Mouse (Mus musculus): Measurements from ENCODE around the gene Ddah2. TPM values are rescaled to one million over a fixed set of nuclear protein-coding genes. Genes with fewer than 3 reads are reported as not detected.

Ddah2 gene
- polyA plus RNA-seq, 1 experiment from 2014 or later: 484 TPM

- WGBS: 69% methylated on average over 6 of the region's 6 CpGs
- Histone ChIP-seq H3K27ac (ENCODE audit: low read length) (no peak overlapping the region), H3K36me3 (ENCODE audit: control insufficient read depth, insufficient read depth) (no peaks in the 10 kb centered on the region), H3K4me3 (replicated peaks; ENCODE audit: low read length) (no peak overlapping the region), H3K27me3 (replicated peaks; ENCODE audit: control insufficient read depth, insufficient read depth, low read length) (no peaks in the 10 kb centered on the region), H3K4me1 (replicated peaks; ENCODE audit: control insufficient read depth, insufficient read depth, low read length) (0 out of 2 replicates have a peak, but pooled peaks cover under 1% of the 10 kb centered on the region), H3K9ac (replicated peaks; ENCODE audit: low read depth, low read length) (no peak overlapping the region), H3K9me3 (ENCODE audit: control insufficient read depth, low read length) (no peaks in the 10 kb centered on the region), H3K4me2 (ENCODE audit: low read length) (no peak overlapping the region)
- no peak for ATAC-seq
Measured at GRCm38 (mm10) chr17:35034896-35035295, 23.9 kb upstream of the Ddah2 start.

GRCm38 (mm10) chr17:35039121-35039873, 19.5 kb upstream of the Ddah2 start:
- H3K4me3 ChIP-seq (replicated peaks; ENCODE audit: low read length): no peak overlapping the region
- H3K9me3 ChIP-seq (ENCODE audit: control insufficient read depth, low read length): no peaks in the 10 kb centered on the region
- H3K27ac ChIP-seq (ENCODE audit: low read length): no peak overlapping the region
- no peak for ATAC-seq
- H3K9ac ChIP-seq (replicated peaks; ENCODE audit: low read depth, low read length): no peak overlapping the region
- H3K4me2 ChIP-seq (ENCODE audit: low read length): no peak overlapping the region
- H3K27me3 ChIP-seq (replicated peaks; ENCODE audit: control insufficient read depth, insufficient read depth, low read length): no peaks in the 10 kb centered on the region
- no peaks in the 10 kb centered on the region for H3K36me3 ChIP-seq (ENCODE audit: control insufficient read depth, insufficient read depth)
- H3K4me1 ChIP-seq (replicated peaks; ENCODE audit: control insufficient read depth, insufficient read depth, low read length): no peaks in the 10 kb centered on the region
- WGBS: 83% methylated on average over 11 of the region's 11 CpGs

GRCm38 (mm10) chr17:35043794-35044193, 15.0 kb upstream of the Ddah2 start:
- peaks cover 8% of the 10 kb centered on the region for H3K4me1 ChIP-seq (replicated peaks; ENCODE audit: control insufficient read depth, insufficient read depth, low read length)
- no peaks in the 10 kb centered on the region for H3K9me3 ChIP-seq (ENCODE audit: control insufficient read depth, low read length)
- no peak overlapping the region for H3K4me2 ChIP-seq (ENCODE audit: low read length)
- no peaks in the 10 kb centered on the region for H3K27me3 ChIP-seq (replicated peaks; ENCODE audit: control insufficient read depth, insufficient read depth, low read length)
- no peaks in the 10 kb centered on the region for H3K36me3 ChIP-seq (ENCODE audit: control insufficient read depth, insufficient read depth)
- no peak overlapping the region for H3K4me3 ChIP-seq (replicated peaks; ENCODE audit: low read length)
- no peak for ATAC-seq
- 88% methylated on average over 4 of the region's 4 CpGs for WGBS
- no peak overlapping the region for H3K27ac ChIP-seq (ENCODE audit: low read length)
- no peak overlapping the region for H3K9ac ChIP-seq (replicated peaks; ENCODE audit: low read depth, low read length)

DNA sequence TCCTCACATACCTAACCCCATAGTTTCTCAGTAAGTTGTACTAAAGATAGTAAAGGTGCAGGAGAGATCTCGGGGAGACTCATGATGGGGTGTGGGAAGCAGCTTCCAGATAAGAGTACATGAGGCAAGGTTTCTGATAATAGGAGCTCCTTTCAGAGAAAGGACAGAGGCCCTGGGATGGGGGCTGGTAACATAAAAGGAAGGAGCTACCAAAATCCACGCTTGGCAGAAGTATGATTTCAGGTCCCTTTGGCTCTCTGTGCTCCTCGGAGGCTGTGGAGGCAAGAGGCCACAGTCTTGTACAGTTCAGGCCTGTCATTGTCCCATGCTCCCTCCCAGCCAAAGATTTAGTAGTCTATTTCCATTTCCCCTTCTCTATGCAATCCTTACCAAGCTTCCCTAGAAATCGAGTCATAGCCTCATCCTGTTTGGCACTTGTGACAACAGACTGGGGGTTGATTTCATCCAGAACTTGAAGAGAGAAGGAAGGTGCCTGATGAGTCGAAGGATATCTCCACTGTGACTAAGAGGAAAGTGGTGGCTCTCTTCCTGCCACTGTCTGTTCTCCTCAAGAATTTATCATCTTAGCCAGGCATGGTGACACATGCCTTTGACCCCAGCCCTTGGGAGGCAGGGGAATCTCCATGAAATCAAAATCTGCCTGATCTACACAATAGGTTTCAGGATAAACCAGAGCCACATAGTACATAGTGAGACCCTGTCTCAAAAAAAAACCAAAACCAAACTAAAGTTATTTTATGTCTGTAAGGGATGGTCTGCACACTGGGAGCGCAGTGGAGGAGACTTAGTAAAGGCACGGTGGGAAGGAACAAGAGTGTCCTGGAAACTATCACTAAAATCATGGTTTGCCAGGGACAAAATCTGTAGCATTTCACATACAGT, 13.7 kb upstream of the Ddah2 start:
- WGBS: 85% methylated on average over 7 of the region's 7 CpGs
- Histone ChIP-seq H3K36me3 (ENCODE audit: control insufficient read depth, insufficient read depth) (no peaks in the 10 kb centered on the region), H3K4me3 (replicated peaks; ENCODE audit: low read length) (peak overlapping the region; percentile 52), H3K27me3 (replicated peaks; ENCODE audit: control insufficient read depth, insufficient read depth, low read length) (no peaks in the 10 kb centered on the region), H3K9me3 (ENCODE audit: control insufficient read depth, low read length) (no peaks in the 10 kb centered on the region), H3K9ac (replicated peaks; ENCODE audit: low read depth, low read length) (no peak overlapping the region), H3K4me2 (ENCODE audit: low read length) (peak overlapping the region; percentile 98), H3K4me1 (replicated peaks; ENCODE audit: control insufficient read depth, insufficient read depth, low read length) (peaks cover 17% of the 10 kb centered on the region), H3K27ac (ENCODE audit: low read length) (no peak overlapping the region)
- ATAC-seq: no peak

DNA sequence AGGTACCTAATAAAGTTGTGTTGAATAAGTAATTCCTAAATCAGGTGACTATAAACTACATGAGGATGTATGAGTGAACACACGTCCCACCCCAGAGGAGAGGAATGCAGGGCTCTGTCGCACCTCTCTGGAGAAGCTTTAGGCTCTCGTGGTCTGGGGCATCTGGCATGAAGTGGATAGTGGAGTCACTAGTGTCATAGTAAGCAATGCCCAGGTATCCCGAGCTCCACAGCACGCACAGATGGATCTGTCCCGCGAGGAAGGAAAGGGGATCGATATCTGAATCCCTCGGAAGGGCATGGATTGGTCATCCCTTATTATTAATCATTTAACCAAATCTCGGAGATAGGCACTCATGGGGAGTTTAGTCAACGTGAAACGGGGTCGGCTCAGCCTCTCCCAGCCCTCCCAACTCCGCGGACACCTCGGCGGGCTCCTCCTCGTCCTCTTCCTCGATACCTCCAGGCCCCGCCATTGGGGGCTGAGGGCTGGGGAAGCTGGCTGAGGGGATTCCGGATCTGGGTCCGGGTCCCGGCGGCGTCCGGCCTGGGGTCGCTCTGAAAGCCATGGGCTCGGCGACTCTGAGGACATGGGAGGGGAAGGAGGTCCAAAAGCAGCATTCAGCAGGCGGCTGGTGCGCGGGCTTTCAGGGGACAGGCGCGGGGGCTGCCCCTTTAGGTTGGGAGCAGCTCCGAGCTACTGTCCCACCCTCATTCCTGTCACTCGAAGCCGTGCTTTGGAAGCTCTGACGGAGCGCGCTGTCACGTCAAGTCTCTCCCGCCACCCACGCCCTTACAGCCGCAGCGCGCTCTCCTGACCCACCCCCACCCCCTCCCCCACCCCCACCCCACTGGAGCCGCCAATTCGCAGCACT, 12.8 kb upstream of the Ddah2 start:
- WGBS: 7% methylated on average over 43 of the region's 48 CpGs
- Histone ChIP-seq H3K4me3 (replicated peaks; ENCODE audit: low read length) (peak overlapping the region; percentile 52), H3K9ac (replicated peaks; ENCODE audit: low read depth, low read length) (peak overlapping the region; percentile 77), H3K27ac (ENCODE audit: low read length) (peak overlapping the region; percentile 55), H3K4me2 (ENCODE audit: low read length) (peak overlapping the region; percentile 98), H3K27me3 (replicated peaks; ENCODE audit: control insufficient read depth, insufficient read depth, low read length) (no peaks in the 10 kb centered on the region), H3K9me3 (ENCODE audit: control insufficient read depth, low read length) (no peaks in the 10 kb centered on the region), H3K4me1 (replicated peaks; ENCODE audit: control insufficient read depth, insufficient read depth, low read length) (peaks cover 21% of the 10 kb centered on the region), H3K36me3 (ENCODE audit: control insufficient read depth, insufficient read depth) (no peaks in the 10 kb centered on the region)
- ATAC-seq: peak; percentile 75

DNA sequence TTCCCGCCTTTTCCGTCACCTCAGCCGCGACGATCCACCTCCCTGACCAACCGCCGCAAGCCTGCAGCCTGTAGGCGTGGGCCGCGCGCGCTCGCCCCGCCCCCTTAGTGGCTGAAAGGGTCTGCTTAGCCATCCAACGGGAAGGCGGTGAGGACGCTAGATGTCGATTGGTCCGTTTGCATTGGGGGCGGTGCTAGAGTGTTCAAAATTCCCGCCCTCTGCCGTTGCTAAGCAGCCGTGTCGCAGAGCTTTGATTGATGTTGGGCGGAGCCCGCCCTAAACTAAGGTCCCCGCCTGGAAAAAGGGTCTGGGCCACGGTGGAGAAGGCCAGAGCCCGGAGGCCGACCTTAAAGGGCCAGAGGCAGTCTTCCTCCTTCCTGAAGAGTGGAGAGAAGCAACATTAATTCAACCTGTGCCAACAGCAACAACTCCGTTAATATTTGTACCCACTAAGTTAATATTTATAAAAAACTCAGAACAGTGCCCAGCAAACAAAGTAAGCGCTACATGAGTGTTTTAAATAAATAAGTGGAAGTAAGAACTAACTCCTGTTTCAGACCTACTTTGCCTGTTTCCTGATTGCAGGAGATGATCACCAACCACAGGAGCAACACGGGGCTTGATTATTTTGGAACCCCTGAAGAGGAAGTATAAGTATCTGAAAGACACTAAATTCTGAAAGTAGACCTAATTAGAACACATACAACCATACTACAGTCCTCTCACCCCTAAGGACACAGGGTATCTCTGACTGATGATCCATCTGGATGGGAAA, 12.0 kb upstream of the Ddah2 start, which contains the start of gene Msh5:
Msh5 (minus strand) TSS at position 65 of the 775 bp plus-strand sequence.
- Histone ChIP-seq H3K36me3 (ENCODE audit: control insufficient read depth, insufficient read depth) (no peaks in the 10 kb centered on the region), H3K4me2 (ENCODE audit: low read length) (peak within 1 kb of the TSS; percentile 98), H3K27me3 (replicated peaks; ENCODE audit: control insufficient read depth, insufficient read depth, low read length) (no peaks in the 10 kb centered on the region), H3K27ac (ENCODE audit: low read length) (peak within 1 kb of the TSS; percentile 55), H3K4me1 (replicated peaks; ENCODE audit: control insufficient read depth, insufficient read depth, low read length) (peaks cover 29% of the 10 kb centered on the region), H3K4me3 (replicated peaks; ENCODE audit: low read length) (peak within 1 kb of the TSS; percentile 52), H3K9ac (replicated peaks; ENCODE audit: low read depth, low read length) (peak within 1 kb of the TSS; percentile 77), H3K9me3 (ENCODE audit: control insufficient read depth, low read length) (no peaks in the 10 kb centered on the region)
- WGBS: 2% methylated on average over 31 of the region's 33 CpGs
- peak; percentile 99 for ATAC-seq

- Histone ChIP-seq H3K4me2 (ENCODE audit: low read length) (no peak overlapping the region), H3K27ac (ENCODE audit: low read length) (no peak overlapping the region), H3K36me3 (ENCODE audit: control insufficient read depth, insufficient read depth) (no peaks in the 10 kb centered on the region), H3K4me1 (replicated peaks; ENCODE audit: control insufficient read depth, insufficient read depth, low read length) (peaks cover 35% of the 10 kb centered on the region), H3K9me3 (ENCODE audit: control insufficient read depth, low read length) (no peaks in the 10 kb centered on the region), H3K9ac (replicated peaks; ENCODE audit: low read depth, low read length) (no peak overlapping the region), H3K27me3 (replicated peaks; ENCODE audit: control insufficient read depth, insufficient read depth, low read length) (no peaks in the 10 kb centered on the region), H3K4me3 (replicated peaks; ENCODE audit: low read length) (no peak overlapping the region)
- no peak for ATAC-seq
- WGBS: 59% methylated on average over 1 of the region's 1 CpGs
Measured at GRCm38 (mm10) chr17:35047688-35048087, 11.1 kb upstream of the Ddah2 start.

DNA sequence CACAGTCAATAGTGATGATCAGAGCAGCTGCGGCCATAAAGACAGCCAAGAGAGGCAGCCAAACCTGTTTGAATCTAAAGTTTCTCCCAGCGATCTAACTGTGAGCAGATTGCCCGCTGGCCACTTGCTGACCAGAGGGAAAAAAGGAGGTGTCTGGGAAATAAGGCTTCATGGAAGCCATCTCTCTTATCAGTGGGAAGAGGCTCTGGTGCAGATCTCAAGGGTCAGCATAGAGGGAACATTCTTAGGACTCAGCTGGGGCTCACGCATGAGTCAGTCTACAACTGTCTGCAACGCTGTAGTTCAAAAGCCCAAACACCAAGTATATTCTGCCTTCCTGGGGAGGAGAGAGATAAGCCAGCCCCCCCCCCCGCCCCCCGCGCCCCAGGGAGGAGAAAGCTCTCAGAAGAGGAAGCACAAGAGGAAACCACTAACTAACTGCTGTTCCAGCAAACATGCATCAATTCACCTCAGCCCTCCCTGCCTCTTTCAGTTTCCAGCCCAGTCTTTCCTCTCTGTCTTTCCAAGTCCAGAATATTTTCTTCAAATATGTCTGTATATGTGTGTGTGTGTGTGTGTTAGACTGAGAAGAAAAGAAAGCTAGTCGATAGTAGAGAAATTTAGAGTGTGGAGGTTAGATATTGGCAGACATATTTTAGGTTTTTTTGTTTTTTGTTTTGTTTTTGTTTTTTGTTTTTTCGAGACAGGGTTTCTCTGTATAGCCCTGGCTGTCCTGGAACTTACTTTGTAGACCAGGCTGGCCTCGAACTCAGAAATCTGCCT, 10.5 kb upstream of the Ddah2 start:
- 55% methylated on average over 11 of the region's 11 CpGs for WGBS
- no peak for ATAC-seq
- no peak overlapping the region for H3K9ac ChIP-seq (replicated peaks; ENCODE audit: low read depth, low read length)
- H3K36me3 ChIP-seq (ENCODE audit: control insufficient read depth, insufficient read depth): no peaks in the 10 kb centered on the region
- H3K4me1 ChIP-seq (replicated peaks; ENCODE audit: control insufficient read depth, insufficient read depth, low read length): peaks cover 35% of the 10 kb centered on the region
- peak overlapping the region; percentile 23 for H3K27ac ChIP-seq (ENCODE audit: low read length)
- H3K27me3 ChIP-seq (replicated peaks; ENCODE audit: control insufficient read depth, insufficient read depth, low read length): no peaks in the 10 kb centered on the region
- H3K4me2 ChIP-seq (ENCODE audit: low read length): no peak overlapping the region
- no peak overlapping the region for H3K4me3 ChIP-seq (replicated peaks; ENCODE audit: low read length)
- no peaks in the 10 kb centered on the region for H3K9me3 ChIP-seq (ENCODE audit: control insufficient read depth, low read length)
